Mouse (Mus musculus): ENCODE data around the gene Csrnp2.

GRCm38 (mm10) chr15:100462086-100462485, 33.2 kb downstream of the Csrnp2 start:
- TF ChIP-seq CHD2 (IDR thresholded peaks at IDR 0.05; ENCODE audit: low read depth, low read length): no peak
- TF ChIP-seq HCFC1 (IDR thresholded peaks at IDR 0.05; ENCODE audit: borderline replicate concordance, insufficient read depth, low read length): no peak

All from ES-E14 (cell line).